Mouse (Mus musculus) neural tube, embryonic 11.5 days (tissue): ENCODE measurements around the gene Dupd1. TPM values are rescaled to one million over a fixed set of nuclear protein-coding genes. Genes with fewer than 3 reads are reported as not detected.

ENCODE experiments used
- ATAC-seq: fragments of 200-750 bp; cut with Nextera tagmentation; 2 replicates; pipeline ENCODE4 v1.8.0; 2017; ENCODE audit warnings: moderate number of reproducible peaks, mild to moderate bottlenecking, moderate TSS enrichment, moderate library complexity; ENCODE audit not compliant: insufficient read depth, low FRiP score, low TSS enrichment
- DNase-seq: peaks from one replicate; pipeline ENCODE4 v3.0.0-alpha.2; 2015; ENCODE audit warnings: low spot score
- H3K27ac ChIP-seq: fragments of 300-500 bp; sonication (generic); 2 replicates; pipeline ENCODE4 v1.5.1; 2014; ENCODE audit warnings: low read depth, mild to moderate bottlenecking, low read length
- H3K27me3 ChIP-seq: fragments of 300-500 bp; sonication (generic); 2 replicates; pipeline ENCODE4 v1.6.1; 2014; ENCODE audit warnings: mild to moderate bottlenecking, low read length, mixed read lengths; ENCODE audit not compliant: control insufficient read depth, insufficient read depth
- H3K36me3 ChIP-seq: fragments of 300-500 bp; sonication (generic); 2 replicates; pipeline ENCODE4 v1.6.1; 2014; ENCODE audit warnings: mild to moderate bottlenecking, low read length, moderate library complexity, mixed read lengths; ENCODE audit not compliant: control insufficient read depth, insufficient read depth
- H3K4me1 ChIP-seq: fragments of 300-500 bp; sonication (generic); 2 replicates; pipeline ENCODE4 v1.6.1; 2014; ENCODE audit warnings: low read length, mixed read lengths; ENCODE audit not compliant: control insufficient read depth, insufficient read depth
- H3K4me2 ChIP-seq: fragments of 300-500 bp; sonication (generic); 2 replicates; pipeline ENCODE4 v1.6.1; 2014; ENCODE audit warnings: low read depth, mild to moderate bottlenecking, moderate library complexity
- H3K4me3 ChIP-seq: fragments of 300-500 bp; sonication (generic); 2 replicates; pipeline ENCODE4 v1.5.1; 2014; ENCODE audit warnings: low read depth, low read length
- H3K9ac ChIP-seq: fragments of 300-500 bp; sonication (generic); 2 replicates; pipeline ENCODE4 v1.6.1; 2014; ENCODE audit warnings: mild to moderate bottlenecking, low read length
- H3K9me3 ChIP-seq: fragments of 300-500 bp; sonication (generic); 2 replicates; pipeline ENCODE4 v1.6.1; 2016; ENCODE audit warnings: low read length; ENCODE audit not compliant: control insufficient read depth
- WGBS: fragments of 180-500 bp; shearing (Covaris S2); extraction: QIAGEN DNeasy Blood & Tissue Kit; methylation state at CpG from one replicate; pipeline ENCODE4 v1.1.7; 2014; 5-methylcytosine and 5-hydroxymethylcytosine counted together
- polyA plus RNA-seq: library from polyadenylated mRNA; unstranded; fragments of >200 nt; fragmentation: Nextera tagmentation; extraction: Ambion mirVana; gene quantifications from 2 replicates; pipeline ENCODE4 v1.2.1, GENCODE M21; 2014

Dupd1 gene
- polyA plus RNA-seq, 1 experiment from 2014 or later: 0.34 TPM

- no peak overlapping the region for H3K4me3 ChIP-seq
- 86% methylated on average over 10 of the region's 10 CpGs for WGBS
- no peak overlapping the region for H3K27ac ChIP-seq
Observed at GRCm38 (mm10) chr14:21685411-21686146, 28.8 kb downstream of the Dupd1 start.

GRCm38 (mm10) chr14:21683834-21684233 is 30.5 kb downstream of the Dupd1 start:
- no peak overlapping the region for H3K27ac ChIP-seq
- H3K4me1 ChIP-seq: peaks cover 9% of the 10 kb centered on the region
- no peaks in the 10 kb centered on the region for H3K9me3 ChIP-seq
- ATAC-seq: no peak
- H3K4me3 ChIP-seq: no peak overlapping the region
- DNase-seq: no peak
- H3K36me3 ChIP-seq: no peaks in the 10 kb centered on the region
- H3K9ac ChIP-seq: no peak overlapping the region
- no peaks in the 10 kb centered on the region for H3K27me3 ChIP-seq
- H3K4me2 ChIP-seq: no peak overlapping the region
- WGBS: 82% methylated on average over 4 of the region's 4 CpGs

More at GRCm38 (mm10) chr14:21685411-21686146, 28.8 kb downstream of the Dupd1 start:
- ATAC-seq: no peak
- DNase-seq: no peak
- H3K27me3 ChIP-seq: no peaks in the 10 kb centered on the region
- H3K9ac ChIP-seq: no peak overlapping the region
- no peaks in the 10 kb centered on the region for H3K9me3 ChIP-seq
- H3K4me1 ChIP-seq: peaks cover 6% of the 10 kb centered on the region
- no peak overlapping the region for H3K4me2 ChIP-seq
- no peaks in the 10 kb centered on the region for H3K36me3 ChIP-seq

- Histone ChIP-seq H3K4me1 (peaks cover 9% of the 10 kb centered on the region), H3K4me2 (peak overlapping the region; percentile 39), H3K27me3 (no peaks in the 10 kb centered on the region), H3K9ac (peak overlapping the region; percentile 22; the same call in 1 of the 2 replicates), H3K36me3 (no peaks in the 10 kb centered on the region), H3K27ac (peak overlapping the region; percentile 78), H3K4me3 (peak overlapping the region; percentile 18), H3K9me3 (no peaks in the 10 kb centered on the region)
- ATAC-seq: peak; percentile 81
- peak; percentile 84 for DNase-seq
- 0% methylated on average over 9 of the region's 9 CpGs for WGBS
Observed at GRCm38 (mm10) chr14:21682681-21683129, 31.7 kb downstream of the Dupd1 start.

- DNase-seq (no peak), ATAC-seq (no peak)
- H3K36me3 ChIP-seq: no peaks in the 10 kb centered on the region
- no peak overlapping the region for H3K4me2 ChIP-seq
- H3K9ac ChIP-seq: no peak overlapping the region
- H3K27ac ChIP-seq: 0 out of 2 replicates have a peak overlapping the region, but pooled peaks have one; percentile 34
- no peak overlapping the region for H3K4me3 ChIP-seq
- H3K27me3 ChIP-seq: no peaks in the 10 kb centered on the region
- peaks cover 9% of the 10 kb centered on the region for H3K4me1 ChIP-seq
- 43% methylated on average over 8 of the region's 8 CpGs for WGBS
- H3K9me3 ChIP-seq: no peaks in the 10 kb centered on the region
Observed at GRCm38 (mm10) chr14:21679631-21680201, 34.7 kb downstream of the Dupd1 start.

GRCm38 (mm10) chr14:21678509-21679285 is 35.7 kb downstream of the Dupd1 start:
- ATAC-seq (no peak), DNase-seq (peak; percentile 69)
- H3K27me3 ChIP-seq: no peaks in the 10 kb centered on the region
- H3K9ac ChIP-seq: no peak overlapping the region
- H3K4me3 ChIP-seq: no peak overlapping the region
- no peak overlapping the region for H3K4me2 ChIP-seq
- H3K9me3 ChIP-seq: no peaks in the 10 kb centered on the region
- H3K4me1 ChIP-seq: peaks cover 9% of the 10 kb centered on the region
- H3K36me3 ChIP-seq: no peaks in the 10 kb centered on the region
- 47% methylated on average over 7 of the region's 7 CpGs for WGBS
- no peak overlapping the region for H3K27ac ChIP-seq

- WGBS: 80% methylated on average over 2 of the region's 2 CpGs
Observed at GRCm38 (mm10) chr14:21676223-21676622, 38.2 kb downstream of the Dupd1 start.

GRCm38 (mm10) chr14:21674471-21674870 is 39.9 kb downstream of the Dupd1 start:
- no peak overlapping the region for H3K27ac ChIP-seq
- H3K9ac ChIP-seq: no peak overlapping the region
- no peak overlapping the region for H3K4me2 ChIP-seq
- no peak for ATAC-seq
- WGBS: 59% methylated on average over 5 of the region's 5 CpGs
- no peak overlapping the region for H3K4me3 ChIP-seq
- H3K36me3 ChIP-seq: peaks cover 3% of the 10 kb centered on the region; the same call in 1 of the 2 replicates
- no peaks in the 10 kb centered on the region; the same call in 1 of the 2 replicates for H3K4me1 ChIP-seq
- H3K27me3 ChIP-seq: no peaks in the 10 kb centered on the region
- no peaks in the 10 kb centered on the region for H3K9me3 ChIP-seq
- no peak for DNase-seq

More at GRCm38 (mm10) chr14:21676223-21676622, 38.2 kb downstream of the Dupd1 start:
- H3K36me3 ChIP-seq: no peaks in the 10 kb centered on the region
- no peak overlapping the region for H3K9ac ChIP-seq
- ATAC-seq (no peak), DNase-seq (no peak)
- H3K4me3 ChIP-seq: no peak overlapping the region
- no peaks in the 10 kb centered on the region for H3K27me3 ChIP-seq
- no peak overlapping the region for H3K4me2 ChIP-seq
- H3K4me1 ChIP-seq: peaks cover 4% of the 10 kb centered on the region; the same call in 1 of the 2 replicates
- H3K9me3 ChIP-seq: no peaks in the 10 kb centered on the region
- H3K27ac ChIP-seq: no peak overlapping the region

GRCm38 (mm10) chr14:21673100-21673499 is 41.3 kb downstream of the Dupd1 start:
- no peaks in the 10 kb centered on the region; the same call in 1 of the 2 replicates for H3K4me1 ChIP-seq
- H3K9me3 ChIP-seq: no peaks in the 10 kb centered on the region
- H3K4me3 ChIP-seq: no peak overlapping the region
- 32% methylated on average over 4 of the region's 4 CpGs for WGBS
- H3K27me3 ChIP-seq: no peaks in the 10 kb centered on the region
- H3K36me3 ChIP-seq: peaks cover 9% of the 10 kb centered on the region
- H3K9ac ChIP-seq: no peak overlapping the region
- ATAC-seq (no peak), DNase-seq (no peak)
- no peak overlapping the region for H3K4me2 ChIP-seq
- no peak overlapping the region for H3K27ac ChIP-seq
